Mouse (Mus musculus) midbrain, embryonic 13.5 days (tissue): ENCODE data around the gene Adgrf5. TPM values are rescaled to one million over a fixed set of nuclear protein-coding genes. Genes with fewer than 3 reads are reported as not detected.

Experiments used
- ATAC-seq: fragments of 200-750 bp; cut with Nextera tagmentation; 2 replicates; pipeline ENCODE4 v1.8.0; 2017; ENCODE audit warnings: mild to moderate bottlenecking, moderate TSS enrichment, moderate library complexity
- H3K27ac ChIP-seq: fragments of 300-500 bp; sonication (generic); 2 replicates; pipeline ENCODE4 v1.5.1; 2015; ENCODE audit warnings: inconsistent platforms, mild to moderate bottlenecking, moderate library complexity
- H3K27me3 ChIP-seq: fragments of 300-500 bp; sonication (generic); 2 replicates; pipeline ENCODE4 v1.6.1; 2015; ENCODE audit warnings: mild to moderate bottlenecking, inconsistent platforms
- H3K36me3 ChIP-seq: fragments of 300-500 bp; sonication (generic); 2 replicates; pipeline ENCODE4 v1.6.1; 2015; ENCODE audit warnings: mild to moderate bottlenecking, inconsistent platforms
- H3K4me1 ChIP-seq: fragments of 300-500 bp; sonication (generic); replicated peaks from 2 replicates; pipeline ENCODE4 v1.6.1; 2015; ENCODE audit warnings: inconsistent platforms
- H3K4me2 ChIP-seq: fragments of 300-500 bp; sonication (generic); replicated peaks from 2 replicates; pipeline ENCODE4 v1.6.1; 2015; ENCODE audit warnings: moderate library complexity, mild to moderate bottlenecking, inconsistent platforms
- H3K4me3 ChIP-seq: fragments of 300-500 bp; sonication (generic); replicated peaks from 2 replicates; pipeline ENCODE4 v1.5.1; 2015; ENCODE audit warnings: mild to moderate bottlenecking, inconsistent platforms
- H3K9ac ChIP-seq: fragments of 300-500 bp; sonication (generic); replicated peaks from 2 replicates; pipeline ENCODE4 v1.6.1; 2015; ENCODE audit warnings: mild to moderate bottlenecking, inconsistent platforms
- H3K9me3 ChIP-seq: fragments of 300-500 bp; sonication (generic); 2 replicates; pipeline ENCODE4 v1.6.1; 2016; ENCODE audit warnings: mild to moderate bottlenecking, inconsistent platforms
- WGBS: fragments of 180-500 bp; shearing (Covaris S2); methylation state at CpG from one replicate; pipeline ENCODE4 v1.1.7; 2015; 5-methylcytosine and 5-hydroxymethylcytosine counted together
- polyA plus RNA-seq: library from polyadenylated mRNA; unstranded; fragments of >200 nt; fragmentation: Nextera tagmentation; extraction: Ambion mirVana; gene quantifications from 2 replicates; pipeline ENCODE4 v1.2.1, GENCODE M21; 2015

Gene Adgrf5
- polyA plus RNA-seq, 1 experiment from 2014 or later = 8.6 TPM

DNA sequence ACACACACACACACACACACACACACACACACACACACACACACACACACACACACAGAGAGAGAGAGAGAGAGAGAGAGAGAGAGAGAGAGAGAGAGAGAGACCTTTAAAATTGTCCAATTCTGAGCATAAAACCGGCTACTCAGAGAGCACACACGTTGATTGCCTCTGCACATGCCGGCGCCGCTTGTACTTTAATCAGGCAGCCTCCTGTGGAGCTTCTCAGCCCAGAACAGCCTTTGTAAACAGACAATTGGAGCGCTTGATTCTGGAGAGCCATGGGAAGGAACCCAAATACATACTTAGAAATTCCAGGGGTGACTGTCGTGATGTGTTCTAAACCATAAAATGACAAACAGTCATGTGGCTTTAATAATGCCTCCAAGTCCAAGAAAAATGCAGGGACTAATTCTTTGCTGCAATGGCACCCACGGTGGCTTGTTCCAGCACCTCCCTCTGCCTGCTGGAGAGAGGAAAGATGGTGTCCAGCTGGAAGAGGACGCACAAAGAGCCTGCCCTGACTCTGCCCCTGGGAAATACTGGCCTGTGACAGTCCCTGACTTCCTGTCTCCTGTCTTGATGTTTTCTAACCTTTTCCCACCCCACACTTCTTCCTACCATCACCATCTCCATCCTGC lies 2.2 kb upstream of the Adgrf5 start:
- Histone ChIP-seq H3K27me3 (no peaks in the 10 kb centered on the region), H3K9ac (no peak overlapping the region)
- WGBS = 8% methylated on average over 9 of the region's 9 CpGs

GRCm38 (mm10) chr17:43361021-43361420 lies 770 bp downstream of the Adgrf5 start:
- no peak for ATAC-seq
- H3K9me3 ChIP-seq = no peaks in the 10 kb centered on the region
- no peak overlapping the region for H3K9ac ChIP-seq
- H3K4me3 ChIP-seq = peak overlapping the region; percentile 5; the same call in 1 of the 2 replicates
- H3K4me1 ChIP-seq = peaks cover 8% of the 10 kb centered on the region
- WGBS = 87% methylated on average over 11 of the region's 11 CpGs
- H3K4me2 ChIP-seq = no peak overlapping the region
- H3K27me3 ChIP-seq = no peaks in the 10 kb centered on the region
- H3K36me3 ChIP-seq = no peaks in the 10 kb centered on the region
- no peak overlapping the region for H3K27ac ChIP-seq

More for the DNA sequence above, 2.2 kb upstream of the Adgrf5 start:
- Histone ChIP-seq H3K9me3 (no peaks in the 10 kb centered on the region), H3K36me3 (no peaks in the 10 kb centered on the region), H3K4me2 (0 out of 2 replicates have a peak overlapping the region, but pooled peaks have one; percentile 1), H3K27ac (no peak overlapping the region), H3K4me3 (no peak overlapping the region), H3K4me1 (peaks cover 8% of the 10 kb centered on the region)
- ATAC-seq = 0 out of 2 replicates have a peak, but pooled peaks have one; percentile 69

DNA sequence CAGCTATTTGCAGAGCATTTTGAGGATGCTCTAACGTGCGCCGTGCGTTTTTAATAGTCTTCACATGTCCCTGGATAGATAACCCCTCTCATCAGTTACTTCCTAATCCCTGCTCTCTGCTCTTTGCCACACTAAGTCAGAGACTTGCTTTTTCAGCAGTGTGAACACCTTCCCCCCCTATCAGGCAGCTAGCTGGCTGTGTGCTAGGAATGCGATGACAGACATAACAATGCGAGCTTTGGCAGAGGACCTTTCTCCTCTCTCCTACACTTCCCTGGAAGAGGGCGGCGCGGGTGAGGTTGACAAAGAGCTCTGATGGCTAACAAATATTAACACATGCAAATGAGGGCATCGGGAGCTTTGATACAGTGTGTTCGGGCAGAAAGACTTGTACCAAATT lies 2.1 kb downstream of the Adgrf5 start:
- H3K4me2 ChIP-seq = no peak overlapping the region
- H3K27ac ChIP-seq = no peak overlapping the region
- H3K4me3 ChIP-seq = no peak overlapping the region
- H3K4me1 ChIP-seq = peaks cover 8% of the 10 kb centered on the region
- H3K36me3 ChIP-seq = no peaks in the 10 kb centered on the region
- WGBS = 54% methylated on average over 11 of the region's 11 CpGs
- no peaks in the 10 kb centered on the region for H3K9me3 ChIP-seq
- no peaks in the 10 kb centered on the region for H3K27me3 ChIP-seq
- ATAC-seq = no peak
- no peak overlapping the region for H3K9ac ChIP-seq

DNA sequence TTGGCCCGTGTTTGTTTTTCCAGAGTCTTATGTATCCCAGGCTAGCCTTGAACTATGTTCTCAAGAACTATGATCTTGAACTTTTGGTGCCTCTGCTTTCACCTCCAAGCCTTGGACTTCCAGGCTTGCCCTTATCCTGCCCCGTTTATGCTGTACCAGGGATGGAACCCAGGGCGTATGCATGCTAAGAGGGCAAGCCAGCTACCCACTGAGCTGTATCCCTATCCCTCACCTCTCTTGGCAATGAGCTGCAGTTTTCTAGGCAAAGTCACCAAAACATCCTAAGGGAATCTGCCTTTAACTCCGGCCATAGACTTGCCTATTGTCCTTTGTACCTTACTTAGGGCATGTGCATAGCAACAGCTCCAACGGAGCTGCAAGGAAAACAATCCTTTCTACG lies 2.6 kb downstream of the Adgrf5 start:
- H3K9ac ChIP-seq = no peak overlapping the region
- H3K4me1 ChIP-seq = peaks cover 8% of the 10 kb centered on the region
- H3K27me3 ChIP-seq = no peaks in the 10 kb centered on the region
- H3K4me3 ChIP-seq = no peak overlapping the region
- H3K27ac ChIP-seq = no peak overlapping the region
- no peak for ATAC-seq
- no peak overlapping the region for H3K4me2 ChIP-seq
- no peaks in the 10 kb centered on the region for H3K36me3 ChIP-seq
- WGBS = 74% methylated on average over 6 of the region's 6 CpGs
- no peaks in the 10 kb centered on the region for H3K9me3 ChIP-seq

- H3K4me3 ChIP-seq = no peak overlapping the region
- no peak for ATAC-seq
- 71% methylated on average over 6 of the region's 6 CpGs for WGBS
- H3K27me3 ChIP-seq = no peaks in the 10 kb centered on the region
- H3K27ac ChIP-seq = no peak overlapping the region
- H3K9me3 ChIP-seq = no peaks in the 10 kb centered on the region
- H3K4me1 ChIP-seq = no peaks in the 10 kb centered on the region
- no peaks in the 10 kb centered on the region for H3K36me3 ChIP-seq
- no peak overlapping the region for H3K4me2 ChIP-seq
- H3K9ac ChIP-seq = no peak overlapping the region
These were observed 3.7 kb downstream of the Adgrf5 start for GRCm38 (mm10) chr17:43363921-43364320.

- ATAC-seq = no peak
- Histone ChIP-seq H3K9me3 (no peaks in the 10 kb centered on the region), H3K36me3 (no peaks in the 10 kb centered on the region), H3K27me3 (no peaks in the 10 kb centered on the region), H3K4me1 (no peaks in the 10 kb centered on the region), H3K4me3 (no peak overlapping the region), H3K9ac (no peak overlapping the region), H3K27ac (no peak overlapping the region), H3K4me2 (no peak overlapping the region)
- 90% methylated on average over 6 of the region's 6 CpGs for WGBS
These were observed 5.0 kb downstream of the Adgrf5 start for GRCm38 (mm10) chr17:43365297-43365696.

DNA sequence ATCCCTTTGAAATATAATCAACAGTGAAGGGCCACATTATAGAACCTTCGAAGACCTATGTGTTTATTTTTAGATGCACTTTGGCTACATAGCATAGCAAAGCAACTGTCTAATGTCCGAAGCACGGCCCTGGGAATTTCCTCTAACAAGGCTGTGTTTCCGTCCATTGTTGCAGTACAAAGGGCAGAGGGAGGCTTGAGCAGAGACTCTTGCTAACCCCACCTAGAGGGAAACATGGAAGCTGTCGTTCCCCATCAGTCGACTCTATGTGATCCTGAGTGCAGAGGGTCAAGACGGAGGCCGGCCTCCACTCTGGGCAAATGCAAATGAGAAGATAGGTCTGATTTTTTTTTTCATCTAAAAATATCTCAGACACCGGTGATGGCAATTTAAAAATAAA lies 6.2 kb downstream of the Adgrf5 start:
- Histone ChIP-seq H3K36me3 (no peaks in the 10 kb centered on the region), H3K27ac (no peak overlapping the region), H3K4me3 (no peak overlapping the region), H3K4me1 (no peaks in the 10 kb centered on the region), H3K9me3 (no peaks in the 10 kb centered on the region), H3K4me2 (no peak overlapping the region), H3K9ac (no peak overlapping the region), H3K27me3 (no peaks in the 10 kb centered on the region)
- ATAC-seq = no peak
- 60% methylated on average over 9 of the region's 9 CpGs for WGBS

- no peak overlapping the region for H3K4me3 ChIP-seq
- no peak for ATAC-seq
- H3K27ac ChIP-seq = no peak overlapping the region
- H3K4me1 ChIP-seq = no peaks in the 10 kb centered on the region
- no peak overlapping the region for H3K4me2 ChIP-seq
- H3K9me3 ChIP-seq = no peaks in the 10 kb centered on the region
- H3K36me3 ChIP-seq = no peaks in the 10 kb centered on the region
- H3K9ac ChIP-seq = no peak overlapping the region
- no peaks in the 10 kb centered on the region for H3K27me3 ChIP-seq
- WGBS = 68% methylated on average over 5 of the region's 5 CpGs
These were observed 7.9 kb downstream of the Adgrf5 start for GRCm38 (mm10) chr17:43368171-43368576.

DNA sequence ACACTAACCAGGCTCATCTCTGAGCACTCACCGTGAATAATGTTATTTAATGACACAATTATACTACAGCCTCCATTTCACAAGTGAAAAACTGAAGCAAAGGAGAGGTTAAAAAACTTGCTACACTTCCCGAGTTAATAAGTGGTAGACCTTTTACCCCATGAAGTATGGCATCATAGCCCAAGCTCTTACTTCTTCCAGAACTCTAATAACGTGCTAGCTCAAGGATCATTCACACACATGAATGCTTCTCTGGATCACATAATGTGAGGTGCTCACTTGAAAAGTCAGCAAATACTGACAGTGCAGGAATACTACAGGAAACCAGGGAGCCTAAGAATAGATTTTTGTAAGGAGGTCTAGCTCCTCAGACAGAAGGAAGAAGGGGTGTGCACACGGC lies 12.4 kb downstream of the Adgrf5 start:
- WGBS = 76% methylated on average over 4 of the region's 4 CpGs

GRCm38 (mm10) chr17:43374020-43374419 lies 13.8 kb downstream of the Adgrf5 start:
- no peak overlapping the region for H3K9ac ChIP-seq
- H3K4me2 ChIP-seq = no peak overlapping the region
- H3K4me3 ChIP-seq = no peak overlapping the region
- H3K4me1 ChIP-seq = no peaks in the 10 kb centered on the region
- WGBS = 54% methylated on average over 4 of the region's 4 CpGs
- no peaks in the 10 kb centered on the region for H3K27me3 ChIP-seq
- H3K9me3 ChIP-seq = no peaks in the 10 kb centered on the region
- H3K27ac ChIP-seq = no peak overlapping the region
- no peak for ATAC-seq
- H3K36me3 ChIP-seq = no peaks in the 10 kb centered on the region

More for the DNA sequence above, 12.4 kb downstream of the Adgrf5 start:
- no peak overlapping the region for H3K9ac ChIP-seq
- H3K9me3 ChIP-seq = no peaks in the 10 kb centered on the region
- no peak overlapping the region for H3K27ac ChIP-seq
- no peaks in the 10 kb centered on the region for H3K36me3 ChIP-seq
- no peak overlapping the region for H3K4me3 ChIP-seq
- ATAC-seq = no peak
- H3K4me2 ChIP-seq = no peak overlapping the region
- H3K27me3 ChIP-seq = no peaks in the 10 kb centered on the region
- H3K4me1 ChIP-seq = no peaks in the 10 kb centered on the region

GRCm38 (mm10) chr17:43376527-43376926 lies 16.3 kb downstream of the Adgrf5 start:
- H3K4me2 ChIP-seq = no peak overlapping the region
- WGBS = 70% methylated on average over 5 of the region's 5 CpGs
- H3K4me3 ChIP-seq = no peak overlapping the region
- H3K9ac ChIP-seq = no peak overlapping the region
- H3K27me3 ChIP-seq = no peaks in the 10 kb centered on the region
- no peak overlapping the region for H3K27ac ChIP-seq
- H3K36me3 ChIP-seq = no peaks in the 10 kb centered on the region
- 0 out of 2 replicates have a peak, but pooled peaks cover 2% of the 10 kb centered on the region for H3K9me3 ChIP-seq
- H3K4me1 ChIP-seq = no peaks in the 10 kb centered on the region
- ATAC-seq = no peak

- no peak overlapping the region for H3K9ac ChIP-seq
- no peak for ATAC-seq
- no peaks in the 10 kb centered on the region for H3K27me3 ChIP-seq
- no peak overlapping the region for H3K27ac ChIP-seq
- H3K9me3 ChIP-seq = 0 out of 2 replicates have a peak, but pooled peaks cover 2% of the 10 kb centered on the region
- H3K4me1 ChIP-seq = no peaks in the 10 kb centered on the region
- H3K4me3 ChIP-seq = no peak overlapping the region
- WGBS = 96% methylated on average over 5 of the region's 5 CpGs
- no peaks in the 10 kb centered on the region for H3K36me3 ChIP-seq
- H3K4me2 ChIP-seq = no peak overlapping the region
These were observed 18.5 kb downstream of the Adgrf5 start for GRCm38 (mm10) chr17:43378703-43379102.

- Histone ChIP-seq H3K9ac (no peak overlapping the region), H3K4me3 (no peak overlapping the region), H3K4me1 (no peaks in the 10 kb centered on the region), H3K27me3 (no peaks in the 10 kb centered on the region), H3K9me3 (no peaks in the 10 kb centered on the region), H3K4me2 (no peak overlapping the region), H3K27ac (no peak overlapping the region), H3K36me3 (no peaks in the 10 kb centered on the region)
- WGBS = 95% methylated on average over 5 of the region's 5 CpGs
- no peak for ATAC-seq
These were observed 26.1 kb downstream of the Adgrf5 start for GRCm38 (mm10) chr17:43386331-43386730.
